Mouse (Mus musculus) heart, embryonic 16.5 days (tissue): Measurements from ENCODE around the gene Gm10974. TPM values are rescaled to one million over a fixed set of nuclear protein-coding genes. Genes with fewer than 3 reads are reported as not detected.

ENCODE experiments used
- ATAC-seq: fragments of 200-750 bp; cut with Nextera tagmentation; replicated peaks from 2 replicates; pipeline ENCODE4 v1.8.0; 2017; ENCODE audit warnings: moderate number of reproducible peaks; ENCODE audit not compliant: insufficient read depth, low FRiP score; ENCODE audit errors: extremely low read depth
- H3K27ac ChIP-seq: fragments of 300-500 bp; sonication (generic); 2 replicates; pipeline ENCODE4 v1.5.1; 2014; ENCODE audit warnings: mild to moderate bottlenecking, low read length, control low read depth, moderate library complexity
- H3K27me3 ChIP-seq: fragments of 300-500 bp; sonication (generic); 2 replicates; pipeline ENCODE4 v1.6.1; 2014; ENCODE audit warnings: low read length, mixed read lengths; ENCODE audit not compliant: control insufficient read depth, insufficient read depth
- H3K36me3 ChIP-seq: fragments of 300-500 bp; sonication (generic); 2 replicates; pipeline ENCODE4 v1.6.1; 2014; ENCODE audit not compliant: control insufficient read depth, insufficient read depth
- H3K4me1 ChIP-seq: fragments of 300-500 bp; sonication (generic); 2 replicates; pipeline ENCODE4 v1.6.1; 2014; ENCODE audit warnings: low read length, mixed read lengths; ENCODE audit not compliant: control insufficient read depth, insufficient read depth
- H3K4me2 ChIP-seq: fragments of 300-500 bp; sonication (generic); 2 replicates; pipeline ENCODE4 v1.6.1; 2014; ENCODE audit warnings: low read depth, mild to moderate bottlenecking, control low read depth, low read length
- H3K4me3 ChIP-seq: fragments of 300-500 bp; sonication (generic); 2 replicates; pipeline ENCODE4 v1.5.1; 2014; ENCODE audit warnings: mild to moderate bottlenecking, control low read depth, low read length
- H3K9ac ChIP-seq: fragments of 300-500 bp; sonication (generic); 2 replicates; pipeline ENCODE4 v1.6.1; 2014; ENCODE audit warnings: low read length, control low read depth
- H3K9me3 ChIP-seq: fragments of 300-500 bp; sonication (generic); replicated peaks from 2 replicates; pipeline ENCODE4 v1.6.1; 2016; ENCODE audit warnings: low read length; ENCODE audit not compliant: control insufficient read depth
- whole genome bisulfite sequencing: fragments of 180-500 bp; shearing (Covaris S2); extraction: QIAGEN DNeasy Blood & Tissue Kit; methylation state at CpG from one replicate; pipeline ENCODE4 v1.1.7; 2014; 5-methylcytosine and 5-hydroxymethylcytosine counted together
- polyA plus RNA-seq: library from polyadenylated mRNA; unstranded; fragments of >200 nt; fragmentation: Nextera tagmentation; extraction: Ambion mirVana; gene quantifications from 2 replicates; pipeline ENCODE4 v1.2.1, GENCODE M21; 2015

The Gm10974 gene
- polyA plus RNA-seq, 1 experiment from 2014 or later = not detected

DNA sequence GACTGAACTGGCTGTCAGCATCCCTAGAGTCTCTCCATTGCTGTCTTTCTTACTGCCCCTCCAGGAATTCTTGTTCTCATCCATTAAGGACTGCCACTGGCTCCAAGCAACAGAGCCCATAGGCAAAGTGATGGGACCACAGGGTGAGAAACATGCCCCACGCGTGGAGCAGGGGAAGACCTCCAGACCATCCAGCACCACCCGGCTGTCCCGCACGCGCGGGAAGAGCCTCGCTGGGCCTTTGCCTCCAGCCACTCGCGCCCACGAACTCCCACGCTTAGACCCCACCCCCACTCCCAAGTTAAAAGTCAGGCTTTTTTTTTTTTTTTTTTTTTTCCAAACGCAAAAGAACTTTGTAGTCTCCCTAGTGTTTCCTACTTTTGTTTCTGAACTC lies 21.7 kb downstream of the Gm10974 start:
- H3K9me3 ChIP-seq = no peaks in the 10 kb centered on the region
- ATAC-seq = no peak
- H3K27ac ChIP-seq = peak overlapping the region; percentile 69; the same call in 1 of the 2 replicates
- no peaks in the 10 kb centered on the region for H3K27me3 ChIP-seq
- peak overlapping the region; percentile 94 for H3K9ac ChIP-seq
- H3K4me1 ChIP-seq = peaks cover 5% of the 10 kb centered on the region; the same call in 1 of the 2 replicates
- peak overlapping the region; percentile 74 for H3K4me3 ChIP-seq
- H3K4me2 ChIP-seq = peak overlapping the region; percentile 89
- 2% methylated on average over 13 of the region's 13 CpGs for WGBS
- no peaks in the 10 kb centered on the region for H3K36me3 ChIP-seq

DNA sequence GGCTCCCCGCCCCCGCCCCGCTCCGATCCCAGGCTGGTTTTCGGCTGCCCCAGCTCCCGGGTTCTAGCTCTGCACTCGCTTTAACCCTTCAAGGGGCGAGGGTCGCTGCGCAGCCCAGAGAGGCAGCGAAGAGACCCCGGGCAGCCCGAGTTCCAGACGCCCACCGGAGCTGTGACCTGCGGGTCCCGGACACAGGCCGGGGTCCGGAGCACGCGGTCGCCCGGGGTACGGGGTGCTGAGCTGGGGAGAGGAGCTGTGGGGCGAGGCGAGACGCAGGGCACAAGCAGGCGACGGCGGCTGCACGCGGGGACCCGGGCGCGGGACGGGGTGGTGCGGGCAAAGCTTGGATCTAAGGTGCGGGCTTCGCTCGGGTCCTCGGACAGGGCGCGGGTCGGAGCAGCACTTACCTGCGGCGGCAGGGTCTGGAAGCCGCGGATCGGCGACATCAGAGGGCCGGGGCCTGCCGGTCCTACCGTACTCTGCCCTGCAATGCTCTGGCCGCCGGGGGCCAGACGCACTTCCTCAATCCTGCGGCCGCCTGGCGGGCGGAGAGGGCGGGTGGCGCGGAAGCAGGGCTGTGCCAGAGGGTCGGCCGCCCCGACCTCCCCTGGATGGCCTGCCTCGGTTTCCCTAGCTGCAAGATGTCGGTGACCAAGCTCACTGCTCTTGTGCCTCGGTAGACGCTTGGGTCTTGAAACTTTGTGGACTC lies 22.3 kb downstream of the Gm10974 start, which contains the start of gene Lrrk1:
TSS of gene Lrrk1 (minus strand) at position 538 of the 709 bp plus-strand sequence.
- Histone ChIP-seq H3K9ac (peak within 1 kb of the TSS; percentile 94), H3K36me3 (no peaks in the 10 kb centered on the region), H3K4me2 (peak within 1 kb of the TSS; percentile 89), H3K4me1 (peaks cover 5% of the 10 kb centered on the region; the same call in 1 of the 2 replicates), H3K9me3 (no peaks in the 10 kb centered on the region), H3K27me3 (no peaks in the 10 kb centered on the region), H3K4me3 (peak within 1 kb of the TSS; percentile 74), H3K27ac (peak within 1 kb of the TSS; percentile 69)
- WGBS = under 1% methylated on average over 70 of the region's 70 CpGs
- ATAC-seq = peak; percentile 72

DNA sequence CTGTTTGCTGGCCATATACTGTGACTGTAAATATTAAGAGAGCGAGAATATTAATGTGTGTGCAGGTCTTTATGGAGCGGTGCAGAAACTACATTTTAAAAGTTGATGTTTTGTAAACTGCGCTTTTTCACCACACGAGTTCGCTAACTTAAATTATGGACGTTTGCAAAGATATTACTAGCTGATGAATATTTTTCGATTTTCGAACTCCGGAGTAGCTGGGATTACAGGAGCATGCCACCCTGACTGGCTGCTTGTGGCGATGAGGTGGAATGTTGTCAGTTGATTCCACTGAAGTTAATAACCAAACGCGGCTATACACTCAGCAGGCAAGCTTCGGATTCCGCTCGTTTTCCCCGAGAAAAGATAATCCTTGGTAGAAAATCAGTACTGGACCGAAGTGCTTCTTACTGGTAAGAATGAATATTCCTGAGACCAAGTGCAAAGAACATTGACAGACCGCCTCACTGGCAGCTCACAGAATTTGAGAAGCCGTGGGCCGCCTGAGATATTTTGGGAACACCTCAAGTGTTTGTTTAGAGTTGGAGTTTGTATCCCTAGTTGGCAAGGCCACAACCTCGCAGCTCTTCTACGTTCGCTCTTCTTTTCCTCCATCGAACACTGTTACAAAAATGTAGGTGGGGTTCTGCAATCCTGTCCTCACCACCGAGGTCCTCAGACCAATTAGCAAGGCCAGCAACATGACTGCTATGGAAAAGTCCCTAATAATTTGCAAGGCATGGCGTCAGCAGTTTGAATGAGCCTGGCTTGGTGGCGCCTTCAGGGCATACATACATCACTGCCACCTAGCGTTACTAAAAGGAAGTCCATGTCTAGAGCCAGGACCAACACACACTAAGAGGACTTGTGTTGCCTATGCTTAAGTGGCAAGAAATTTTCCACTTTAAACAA lies 23.2 kb downstream of the Gm10974 start:
- no peaks in the 10 kb centered on the region for H3K27me3 ChIP-seq
- no peaks in the 10 kb centered on the region for H3K9me3 ChIP-seq
- peak; percentile 74 for ATAC-seq
- peaks cover 5% of the 10 kb centered on the region; the same call in 1 of the 2 replicates for H3K4me1 ChIP-seq
- peak overlapping the region; percentile 74 for H3K4me3 ChIP-seq
- H3K4me2 ChIP-seq = peak overlapping the region; percentile 89
- WGBS = 6% methylated on average over 28 of the region's 28 CpGs
- H3K9ac ChIP-seq = peak overlapping the region; percentile 94
- peak overlapping the region; percentile 41; the same call in 1 of the 2 replicates for H3K27ac ChIP-seq
- no peaks in the 10 kb centered on the region for H3K36me3 ChIP-seq

DNA sequence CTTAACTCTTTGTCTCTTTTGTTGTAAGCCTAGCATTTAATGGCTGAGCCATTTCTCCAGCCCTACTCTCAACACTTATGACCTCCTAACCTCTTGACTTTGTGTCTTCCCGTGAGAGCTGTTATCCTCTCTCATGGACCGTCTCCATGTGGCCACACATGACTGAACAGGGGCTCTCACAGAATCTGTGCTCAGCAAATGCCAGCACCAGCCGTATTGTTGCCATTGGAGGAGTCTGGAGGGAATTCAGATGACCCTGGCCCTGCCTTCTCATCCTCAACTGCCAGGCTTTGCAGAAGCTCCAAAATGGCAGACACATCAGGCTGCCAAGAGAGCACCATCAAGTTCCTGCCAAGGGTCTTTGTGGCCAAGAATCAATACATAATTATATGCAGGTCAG lies 31.6 kb downstream of the Gm10974 start:
- H3K27ac ChIP-seq = no peak overlapping the region
- H3K4me2 ChIP-seq = no peak overlapping the region
- ATAC-seq = no peak
- H3K4me3 ChIP-seq = no peak overlapping the region
- no peaks in the 10 kb centered on the region for H3K27me3 ChIP-seq
- H3K4me1 ChIP-seq = no peaks in the 10 kb centered on the region
- 76% methylated on average over 3 of the region's 3 CpGs for WGBS
- H3K9ac ChIP-seq = no peak overlapping the region
- H3K36me3 ChIP-seq = no peaks in the 10 kb centered on the region
- H3K9me3 ChIP-seq = no peaks in the 10 kb centered on the region

DNA sequence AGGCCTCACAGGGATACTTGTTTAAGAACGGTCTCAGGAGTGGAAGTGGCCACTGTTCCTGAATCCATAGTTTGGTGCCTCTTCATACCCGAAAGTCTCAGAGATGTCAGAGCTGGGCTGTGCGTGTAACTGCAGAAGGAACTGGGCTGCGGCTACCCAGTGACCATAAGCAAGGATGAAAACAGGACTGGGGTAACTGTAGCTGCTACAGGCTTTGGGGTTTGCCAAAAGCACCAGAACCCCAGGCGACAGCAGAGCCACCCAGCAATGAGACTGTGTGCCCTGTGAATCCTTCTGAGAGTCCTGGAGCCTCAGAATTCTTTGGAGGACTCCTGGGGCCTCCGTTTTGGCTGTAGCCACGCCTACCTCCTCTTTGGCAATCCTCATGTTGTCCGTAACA lies 35.9 kb downstream of the Gm10974 start:
- no peaks in the 10 kb centered on the region for H3K9me3 ChIP-seq
- H3K4me3 ChIP-seq = no peak overlapping the region
- 74% methylated on average over 8 of the region's 8 CpGs for WGBS
- H3K4me1 ChIP-seq = peaks cover 4% of the 10 kb centered on the region; the same call in 1 of the 2 replicates
- no peaks in the 10 kb centered on the region for H3K36me3 ChIP-seq
- ATAC-seq = no peak
- H3K27me3 ChIP-seq = no peaks in the 10 kb centered on the region
- no peak overlapping the region for H3K4me2 ChIP-seq
- no peak overlapping the region for H3K27ac ChIP-seq
- no peak overlapping the region for H3K9ac ChIP-seq

DNA sequence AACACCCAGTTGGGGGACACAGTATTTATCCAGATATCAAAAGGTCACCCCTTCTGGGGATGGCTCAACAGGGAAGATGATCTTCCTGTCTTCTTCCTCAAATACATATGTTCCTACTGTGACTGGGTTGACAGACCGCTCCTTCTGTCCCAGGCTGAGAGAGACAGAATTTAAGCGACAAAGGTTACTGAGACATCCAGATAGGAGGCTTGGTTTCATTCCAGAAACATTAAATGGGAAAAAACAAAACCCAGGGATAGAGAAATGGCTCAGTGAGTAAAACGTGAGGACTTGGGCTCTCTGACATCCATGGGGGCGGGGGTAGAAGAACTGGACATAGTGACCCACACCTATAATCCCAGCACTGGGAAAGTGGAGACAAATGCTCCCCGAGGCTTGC lies 37.2 kb downstream of the Gm10974 start:
- Histone ChIP-seq H3K9me3 (no peaks in the 10 kb centered on the region), H3K9ac (no peak overlapping the region), H3K27ac (no peak overlapping the region), H3K4me2 (no peak overlapping the region), H3K4me1 (peaks cover 4% of the 10 kb centered on the region; the same call in 1 of the 2 replicates), H3K36me3 (no peaks in the 10 kb centered on the region), H3K4me3 (no peak overlapping the region), H3K27me3 (no peaks in the 10 kb centered on the region)
- 85% methylated on average over 5 of the region's 5 CpGs for WGBS
- ATAC-seq = no peak

DNA sequence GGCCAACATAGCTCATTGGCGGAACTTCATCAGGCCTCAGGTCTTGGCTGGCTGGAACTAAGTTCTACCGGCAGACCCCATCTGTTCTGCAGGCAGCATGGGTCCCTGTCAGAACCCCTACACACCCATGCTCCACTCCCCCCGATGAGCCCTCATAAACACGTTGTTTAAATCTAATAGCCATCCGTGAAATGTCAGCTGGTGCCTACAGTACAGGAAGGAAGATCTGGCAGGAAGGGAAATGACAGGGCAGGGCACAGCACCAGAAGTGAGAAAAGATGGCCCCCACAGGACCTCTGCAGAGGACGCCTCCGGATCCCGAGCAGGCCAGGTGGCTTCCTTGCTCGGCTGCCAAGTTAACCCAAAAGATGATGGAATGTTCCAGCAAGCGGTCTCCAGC lies 38.4 kb downstream of the Gm10974 start:
- Histone ChIP-seq H3K4me1 (peaks cover 4% of the 10 kb centered on the region; the same call in 1 of the 2 replicates), H3K4me3 (no peak overlapping the region), H3K4me2 (no peak overlapping the region), H3K9me3 (no peaks in the 10 kb centered on the region), H3K9ac (no peak overlapping the region), H3K36me3 (no peaks in the 10 kb centered on the region), H3K27ac (no peak overlapping the region), H3K27me3 (no peaks in the 10 kb centered on the region)
- no peak for ATAC-seq
- WGBS = 56% methylated on average over 10 of the region's 10 CpGs

DNA sequence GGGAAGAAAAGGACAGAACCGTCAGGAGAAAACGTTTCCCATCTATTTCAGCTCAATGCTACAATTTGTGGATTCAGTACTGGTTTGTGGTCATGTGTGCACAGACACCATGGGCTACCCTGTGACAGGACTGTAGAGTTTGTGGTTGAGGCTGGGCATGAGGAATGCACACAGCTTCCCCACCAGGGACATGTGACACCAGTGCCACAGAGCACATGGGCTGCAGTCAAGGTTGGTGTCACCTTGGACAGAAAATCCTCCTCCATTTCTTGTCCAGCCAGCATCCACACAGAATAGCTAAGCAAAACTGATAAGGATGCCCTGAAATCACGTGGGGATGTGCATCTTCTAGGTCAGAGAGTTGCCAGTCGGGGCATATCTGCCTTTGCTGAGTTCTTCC lies 39.1 kb downstream of the Gm10974 start:
- no peaks in the 10 kb centered on the region for H3K36me3 ChIP-seq
- no peak overlapping the region for H3K4me3 ChIP-seq
- no peak overlapping the region for H3K9ac ChIP-seq
- no peak overlapping the region for H3K4me2 ChIP-seq
- no peak overlapping the region for H3K27ac ChIP-seq
- H3K9me3 ChIP-seq = no peaks in the 10 kb centered on the region
- ATAC-seq = no peak
- no peaks in the 10 kb centered on the region for H3K27me3 ChIP-seq
- 51% methylated on average over 4 of the region's 4 CpGs for WGBS
- peaks cover 4% of the 10 kb centered on the region; the same call in 1 of the 2 replicates for H3K4me1 ChIP-seq

DNA sequence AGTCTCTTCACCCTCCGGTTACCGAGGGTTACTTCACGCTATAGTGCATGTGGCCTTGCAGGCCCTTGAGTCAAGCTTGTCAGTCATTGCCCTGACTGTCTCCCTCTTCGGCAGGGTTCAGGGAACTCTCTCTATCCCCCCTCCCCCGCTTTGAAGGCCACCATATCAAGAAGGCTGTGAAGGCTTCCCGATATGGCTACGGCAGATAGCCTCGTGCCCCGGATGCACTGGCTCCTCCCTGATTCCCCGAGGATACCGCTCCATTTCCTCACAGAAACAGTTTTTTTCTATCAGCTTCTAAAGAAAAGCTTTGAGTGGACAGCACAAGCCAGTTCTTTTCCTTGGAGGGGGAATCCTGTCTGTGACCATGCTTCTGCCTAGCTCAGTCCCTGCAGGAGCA lies 39.8 kb downstream of the Gm10974 start:
- no peak overlapping the region for H3K27ac ChIP-seq
- H3K4me1 ChIP-seq = peaks cover 4% of the 10 kb centered on the region; the same call in 1 of the 2 replicates
- WGBS = 24% methylated on average over 11 of the region's 11 CpGs
- no peak overlapping the region for H3K9ac ChIP-seq
- H3K36me3 ChIP-seq = no peaks in the 10 kb centered on the region
- H3K27me3 ChIP-seq = no peaks in the 10 kb centered on the region
- H3K4me3 ChIP-seq = no peak overlapping the region
- no peak overlapping the region for H3K4me2 ChIP-seq
- ATAC-seq = no peak
- H3K9me3 ChIP-seq = no peaks in the 10 kb centered on the region
